25 mouse cellular contexts compared by ENCODE assay signal in the genomic region with DNA sequence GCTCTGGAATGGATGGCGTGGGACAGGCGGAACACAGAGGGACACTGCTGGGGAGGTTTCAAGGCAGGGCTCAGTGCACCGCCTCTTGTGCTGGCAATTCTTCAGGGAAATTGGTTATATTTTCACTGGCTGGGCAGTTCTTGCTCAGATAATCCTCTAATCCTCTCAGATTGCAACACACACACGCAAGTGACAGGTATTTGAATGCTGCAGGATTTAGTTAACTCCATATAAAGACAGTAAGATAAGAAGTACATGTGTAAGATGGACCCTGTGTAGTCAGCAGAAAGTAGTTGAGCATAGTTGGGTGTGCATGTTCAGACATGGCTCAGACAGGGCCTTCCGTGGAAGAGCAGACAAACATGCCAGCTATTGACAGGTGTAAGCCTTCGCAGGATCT.
"Had no signal": no experiment of that assay in that cellular context is flagged by ENCODE, and none has a peak within 500 bp of the region (broad histone marks: within the 10 kb centered on the region; RNA-seq: fewer than 3 reads in every experiment).

No protein-coding gene starts in this region.

- H3K27ac ChIP-seq: heart, embryonic 10.5 days; hindbrain, embryonic 10.5 days; hindbrain, embryonic 12.5 days; hindbrain, embryonic 14.5 days; intestine, embryonic 15.5 days; limb, embryonic 13.5 days; limb, embryonic 15.5 days; liver, embryonic 12.5 days; liver, embryonic 14.5 days had no signal

- H3K9ac ChIP-seq: heart, embryonic 12.5 days; hindbrain, embryonic 12.5 days; hindbrain, embryonic 14.5 days; intestine, embryonic 15.5 days; limb, embryonic 13.5 days; limb, embryonic 15.5 days; liver, embryonic 12.5 days; liver, embryonic 14.5 days had no signal

- H3K4me1 ChIP-seq: intestine, embryonic 15.5 days had no signal

- H3K4me2 ChIP-seq: heart, embryonic 12.5 days; hindbrain, embryonic 12.5 days; hindbrain, embryonic 14.5 days; intestine, embryonic 15.5 days; limb, embryonic 13.5 days; limb, embryonic 15.5 days; liver, embryonic 12.5 days had no signal

- H3K4me3 ChIP-seq: heart, embryonic 10.5 days; heart, embryonic 12.5 days; hindbrain, embryonic 10.5 days; hindbrain, embryonic 12.5 days; intestine, embryonic 15.5 days; limb, embryonic 13.5 days; limb, embryonic 15.5 days; liver, embryonic 12.5 days had no signal

- H3K9me3 ChIP-seq: heart, embryonic 10.5 days; heart, embryonic 12.5 days; hindbrain, embryonic 10.5 days; hindbrain, embryonic 12.5 days; intestine, embryonic 15.5 days; limb, embryonic 13.5 days; limb, embryonic 15.5 days; liver, embryonic 12.5 days had no signal

- H3K27me3 ChIP-seq: heart, embryonic 12.5 days; hindbrain, embryonic 12.5 days; intestine, embryonic 15.5 days; limb, embryonic 13.5 days; limb, embryonic 15.5 days; liver, embryonic 12.5 days had no signal

- ATAC-seq: hindbrain, embryonic 16.5 days; inflammation-experienced regulatory T-cells, adult 6 months; intestine, embryonic 15.5 days; intestine, postnatal 0 days; liver, embryonic 12.5 days had no signal

- DNase-seq: gastrocnemius, postnatal 14 days; gastrocnemius, postnatal 36 days; heart, adult 18-20 months; heart, postnatal 10 days; heart, postnatal 4 days; kidney, adult 8-10 months; kidney, postnatal 10 days; kidney, postnatal 25 days; kidney, postnatal 4 days; layer of hippocampus, adult 9-11 months; layer of hippocampus, postnatal 36 days; left cerebral cortex, postnatal 4 days had no signal
